Mouse (Mus musculus) embryonic facial prominence, embryonic 13.5 days (tissue): ENCODE results near the gene Slc39a7. TPM values are rescaled to one million over a fixed set of nuclear protein-coding genes. Genes with fewer than 3 reads are reported as not detected.

Experiments used
- microRNA counts: library from miRNA; unstranded; fragments of <30 nt; microRNA quantifications from one replicate; lab custom pipeline; 2016
- microRNA-seq: library from miRNA; unstranded; fragments of <30 nt; microRNA quantifications from one replicate; pipeline ENCODE4, GENCODE M21; 2016
- polyA plus RNA-seq: library from polyadenylated mRNA; unstranded; fragments of >200 nt; fragmentation: Nextera tagmentation; extraction: Ambion mirVana; gene quantifications from 2 replicates; pipeline ENCODE4 v1.2.1, GENCODE M21; 2015

The Slc39a7 gene
- polyA plus RNA-seq, 1 experiment from 2014 or later: 212 TPM

MicroRNAs within 50 kb of the gene (microRNA counts, 519-probe panel; counts per million panel counts)
- 236 counts per million, percentile 44 among the panel's probes with 10 or more counts for microRNA mmu-miR-219 (lab: Ali Mortazavi, UCI)

Small RNAs within 50 kb of the gene (microRNA-seq; reads per million reads assigned to microRNA genes)
- not detected for gene Mir219a-1
- not detected for gene Mir219c

Other genes starting within 250 kb of the Slc39a7 start
- gene Angptl4, start 249.9 kb downstream of the Slc39a7 start, polyA plus RNA-seq: 53.0 and 60.7 TPM in 2 replicates
- 34.4 and 37.9 TPM in 2 replicates for gene Kank3, start 221.2 kb downstream of the Slc39a7 start, polyA plus RNA-seq
- 1,111 and 1,168 TPM in 2 replicates for gene Rps28, start 207.1 kb downstream of the Slc39a7 start, polyA plus RNA-seq
- 464 and 506 TPM in 2 replicates for gene Ndufa7, start 207.1 kb downstream of the Slc39a7 start, polyA plus RNA-seq
- 57.8 and 66.4 TPM in 2 replicates for gene Cd320, start 188.6 kb downstream of the Slc39a7 start, polyA plus RNA-seq
- gene Gm7029, start 157.8 kb downstream of the Slc39a7 start, polyA plus RNA-seq: not detected in 2 replicates
- 7.2 and 7.3 TPM in 2 replicates for gene Kifc1, start 141.0 kb downstream of the Slc39a7 start, polyA plus RNA-seq
- 0.27 TPM in 1 of 2 replicates, not detected in the other for gene Platr17, start 126.5 kb downstream of the Slc39a7 start, polyA plus RNA-seq
- 57.7 and 58.9 TPM in 2 replicates for gene Daxx, start 122.3 kb downstream of the Slc39a7 start, polyA plus RNA-seq
- gene Tapbp, start 115.8 kb downstream of the Slc39a7 start, polyA plus RNA-seq: 26.6 and 31.9 TPM in 2 replicates
- gene Zbtb22, start 115.8 kb downstream of the Slc39a7 start, polyA plus RNA-seq: 15.4 and 17.6 TPM in 2 replicates
- 61.2 and 63.7 TPM in 2 replicates for gene Rgl2, start 102.1 kb downstream of the Slc39a7 start, polyA plus RNA-seq
- gene Pfdn6, start 91.3 kb downstream of the Slc39a7 start, polyA plus RNA-seq: 176 and 190 TPM in 2 replicates
- gene Wdr46, start 91.0 kb downstream of the Slc39a7 start, polyA plus RNA-seq: 36.2 and 40.7 TPM in 2 replicates
- 7.0 and 7.2 TPM in 2 replicates for gene B3galt4, start 80.2 kb downstream of the Slc39a7 start, polyA plus RNA-seq
- gene Vps52, start 75.9 kb downstream of the Slc39a7 start, polyA plus RNA-seq: 45.7 and 49.6 TPM in 2 replicates
- 1,782 and 1,797 TPM in 2 replicates for gene Rps18, start 75.7 kb downstream of the Slc39a7 start, polyA plus RNA-seq
- gene H2-K1, start 31.3 kb downstream of the Slc39a7 start, polyA plus RNA-seq: 8.5 and 14.6 TPM in 2 replicates
- 17.1 and 22.3 TPM in 2 replicates for gene Ring1, start 7.0 kb downstream of the Slc39a7 start, polyA plus RNA-seq
- 57.4 and 58.8 TPM in 2 replicates for gene H2-Ke6, start 3.6 kb downstream of the Slc39a7 start, polyA plus RNA-seq
- 53.4 and 56.4 TPM in 2 replicates for gene Rxrb, start 130 bp upstream of the Slc39a7 start, polyA plus RNA-seq
- gene Col11a2, start 7.8 kb upstream of the Slc39a7 start, polyA plus RNA-seq: 23.7 and 26.5 TPM in 2 replicates
- 0.48 and 0.65 TPM in 2 replicates for gene H2-Oa, start 60.7 kb upstream of the Slc39a7 start, polyA plus RNA-seq
- gene H2-DMa, start 87.9 kb upstream of the Slc39a7 start, polyA plus RNA-seq: 17.2 and 17.6 TPM in 2 replicates
- gene Brd2, start 91.0 kb upstream of the Slc39a7 start, polyA plus RNA-seq: 122 and 142 TPM in 2 replicates
- gene H2-DMb2, start 111.6 kb upstream of the Slc39a7 start, polyA plus RNA-seq: 0.67 and 1.1 TPM in 2 replicates
- 2.0 and 2.6 TPM in 2 replicates for gene H2-DMb1, start 121.4 kb upstream of the Slc39a7 start, polyA plus RNA-seq
- 8.4 and 9.5 TPM in 2 replicates for gene Tap1, start 155.9 kb upstream of the Slc39a7 start, polyA plus RNA-seq
- gene Psmb9, start 156.1 kb upstream of the Slc39a7 start, polyA plus RNA-seq: 2.3 and 3.8 TPM in 2 replicates
- 4.3 and 5.7 TPM in 2 replicates for gene Psmb8, start 166.0 kb upstream of the Slc39a7 start, polyA plus RNA-seq
- 3.5 and 3.7 TPM in 2 replicates for gene Tap2, start 171.8 kb upstream of the Slc39a7 start, polyA plus RNA-seq
- not detected in 2 replicates for gene H2-Ob, start 207.2 kb upstream of the Slc39a7 start, polyA plus RNA-seq
- gene H2-Ab1, start 226.0 kb upstream of the Slc39a7 start, polyA plus RNA-seq: 5.3 and 5.6 TPM in 2 replicates